ENCODE assay signal across 1 mouse cellular context in genomic region chr16:32130190-32130826, GRCm38 (mm10).
A peak's percentile ranks its signal among the peaks of the same experiment; 100 is the strongest.
TF ChIP-seq lines count a peak whose summit lies in the region.

No protein-coding gene starts in this region.

TF ChIP-seq in MEL, 35 proteins besides CTCF, POLR2A, EP300 and RAD21:
- no peak for TF ChIP-seq ZKSCAN1 (IDR thresholded peaks at IDR 0.05; ENCODE audit: low read depth, low read length)
- TF ChIP-seq NRF1 (IDR thresholded peaks at IDR 0.05; ENCODE audit: insufficient read depth, low read depth, low read length, poor library complexity, severe bottlenecking) = no peak
- TF ChIP-seq MYB (IDR thresholded peaks at IDR 0.05; ENCODE audit: low read depth, low read length) = no peak
- TF ChIP-seq MAX (IDR thresholded peaks at IDR 0.05; ENCODE audit: low read length) = peak; percentile 89
- TF ChIP-seq CHD1 (IDR thresholded peaks at IDR 0.05; ENCODE audit: low read depth, low read length) = no peak
- TF ChIP-seq E2F4 (IDR thresholded peaks at IDR 0.05; ENCODE audit: borderline replicate concordance, low read depth, low read length) = no peak
- no peak for TF ChIP-seq MEF2A (IDR thresholded peaks at IDR 0.05; ENCODE audit: extremely low read depth, insufficient replicate concordance, low read depth, low read length, poor library complexity, severe bottlenecking)
- TF ChIP-seq GABPA (IDR thresholded peaks at IDR 0.05; ENCODE audit: low read depth, low read length) = no peak
- no peak for TF ChIP-seq GATA1 (IDR thresholded peaks at IDR 0.05; ENCODE audit: low read depth, low read length)
- TF ChIP-seq KAT2A (conservative IDR thresholded peaks at IDR 0.05; ENCODE audit: low read depth, low read length) = no peak; the same call in 1 of the 2 replicates
- TF ChIP-seq ZC3H11A (IDR thresholded peaks at IDR 0.05; ENCODE audit: low read depth, low read length) = no peak
- peak; percentile 78 for TF ChIP-seq TBP (IDR thresholded peaks at IDR 0.05; ENCODE audit: low read depth, low read length)
- TF ChIP-seq POLR2AphosphoS2 (IDR thresholded peaks at IDR 0.05; ENCODE audit: low read length) = peak; percentile 69; the same call in 1 of the 2 replicates
- peak; percentile 78 for TF ChIP-seq ETS1 (IDR thresholded peaks at IDR 0.05; ENCODE audit: low read depth, low read length)
- peak; percentile 84; the same call in 1 of the 2 replicates for TF ChIP-seq MXI1 (IDR thresholded peaks at IDR 0.05; ENCODE audit: low read depth, low read length)
- TF ChIP-seq CHD2 (IDR thresholded peaks at IDR 0.05; ENCODE audit: low read length) = peak; percentile 10; the same call in 1 of the 2 replicates
- TF ChIP-seq ZMIZ1 (IDR thresholded peaks at IDR 0.05; ENCODE audit: low read depth, low read length) = peak; percentile 62; the same call in 1 of the 2 replicates
- peak; percentile 93 for TF ChIP-seq MYC (IDR thresholded peaks at IDR 0.05; ENCODE audit: low read depth, low read length)
- TF ChIP-seq ELF1 (IDR thresholded peaks at IDR 0.05; ENCODE audit: low read depth, low read length) = peak; percentile 96
- TF ChIP-seq MAZ (IDR thresholded peaks at IDR 0.05; ENCODE audit: low read depth, low read length) = peak; percentile 80
- no peak for TF ChIP-seq ZNF384 (IDR thresholded peaks at IDR 0.05; ENCODE audit: low read depth, low read length)
- TF ChIP-seq JUND (IDR thresholded peaks at IDR 0.05; ENCODE audit: low read depth, low read length) = no peak
- 0 out of 2 replicates have a peak, but pooled peaks have one; percentile 68 for TF ChIP-seq RCOR1 (IDR thresholded peaks at IDR 0.05; ENCODE audit: low read depth, low read length)
- no peak for TF ChIP-seq MAFK (IDR thresholded peaks at IDR 0.05; ENCODE audit: borderline replicate concordance, low read depth, low read length)
- peak; percentile 85 for TF ChIP-seq NELFE (IDR thresholded peaks at IDR 0.05; ENCODE audit: low read depth, low read length)
- TF ChIP-seq SIN3A (IDR thresholded peaks at IDR 0.05; ENCODE audit: low read length) = peak; percentile 75; the same call in 1 of the 2 replicates
- no peak for TF ChIP-seq SMC3 (IDR thresholded peaks at IDR 0.05; ENCODE audit: low read depth, low read length)
- TF ChIP-seq TCF12 (IDR thresholded peaks at IDR 0.05; ENCODE audit: low read depth, low read length) = peak; percentile 55; the same call in 1 of the 2 replicates
- TF ChIP-seq TAL1 (IDR thresholded peaks at IDR 0.05; ENCODE audit: low read length) = no peak
- TF ChIP-seq POLR2AphosphoS5 (IDR thresholded peaks at IDR 0.05; ENCODE audit: borderline replicate concordance, low read depth, low read length) = peak; percentile 22; the same call in 1 of the 2 replicates
- peak in 1 of 2 experiments; percentile 65; a peak in 2 of 4 replicates for TF ChIP-seq USF2 (IDR thresholded peaks at IDR 0.05; ENCODE audit: borderline replicate concordance in 1 of 2, insufficient read depth in 1 of 2, low read depth in 1 of 2, low read length in 2 of 2)
- no peak for TF ChIP-seq UBTF (IDR thresholded peaks at IDR 0.05; ENCODE audit: borderline replicate concordance, insufficient read depth, low read depth, low read length)
- TF ChIP-seq HCFC1 (IDR thresholded peaks at IDR 0.05; ENCODE audit: low read depth, low read length) = peak; percentile 84
- TF ChIP-seq USF1 (IDR thresholded peaks at IDR 0.05; ENCODE audit: low read depth, low read length) = peak; percentile 92
- peak; percentile 57; the same call in 1 of the 2 replicates for TF ChIP-seq BHLHE40 (IDR thresholded peaks at IDR 0.05; ENCODE audit: borderline replicate concordance, low read depth, low read length)
TF ChIP-seq in MEL: peak in this region for 19.
